Mouse (Mus musculus) granulocyte monocyte progenitor cell, adult 5-6 weeks (primary cell): Measurements from ENCODE around the gene Camkk2. TPM values are rescaled to one million over a fixed set of nuclear protein-coding genes. Genes with fewer than 3 reads are reported as not detected.

Source experiments
- ATAC-seq: replicated peaks from 2 replicates; pipeline ENCODE4 v1.8.0; 2016; ENCODE audit warnings: mild to moderate bottlenecking, moderate TSS enrichment, inconsistent platforms; ENCODE audit not compliant: poor library complexity, severe bottlenecking
- total RNA-seq, 2 experiments: library from RNA; stranded (forward) in 1 of 2; stranded (reverse) in 1 of 2; fragments of 200-712, 200-1000 nt in 1 of 2; fragments of >200 nt in 1 of 2; fragmentation: Nextera tagmentation in 1 of 2; gene quantifications; 2 replicates each; pipeline ENCODE4 v1.2.3; 2014 to 2017

The Camkk2 gene
- total RNA-seq, 2 experiments from 2014 or later = 36.4 to 46.5 TPM

DNA sequence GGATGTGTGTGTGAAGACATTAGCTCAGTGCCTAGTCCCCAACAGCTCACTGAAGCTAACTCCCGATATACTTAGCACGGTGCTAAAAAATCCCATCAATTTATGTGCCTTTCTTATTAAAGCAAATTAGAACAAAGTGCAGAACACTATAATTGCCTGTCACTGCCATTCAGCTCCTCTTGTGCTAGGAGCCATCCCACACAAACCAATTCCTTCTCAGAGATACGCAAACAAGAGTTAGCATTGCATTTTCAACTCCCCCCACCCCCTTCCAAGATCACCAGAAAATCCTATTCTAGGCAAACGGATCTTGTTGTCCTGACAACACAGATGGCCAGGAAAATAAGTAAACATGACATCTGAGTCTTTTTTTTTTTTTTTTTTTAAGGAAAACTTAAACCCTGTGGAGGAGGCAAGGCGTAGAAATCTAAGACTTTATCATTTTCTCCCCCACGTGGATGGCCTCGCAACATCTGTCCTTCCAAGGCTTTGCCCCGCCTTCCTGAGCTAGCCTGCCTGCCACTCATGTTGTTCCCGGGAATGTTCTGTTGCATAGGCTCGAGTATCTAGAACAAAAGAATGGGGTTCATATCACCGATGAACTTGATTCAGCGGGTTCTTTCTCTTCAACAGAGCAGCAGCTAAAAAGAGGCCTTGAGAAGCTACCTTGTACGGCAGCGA lies 4.7 kb upstream of the Camkk2 start:
- ATAC-seq = no peak

- ATAC-seq = no peak
These were observed 2.9 kb upstream of the Camkk2 start for GRCm38 (mm10) chr5:122782066-122782465.

GRCm38 (mm10) chr5:122780791-122781432 lies 1.7 kb upstream of the Camkk2 start:
- no peak for ATAC-seq

- ATAC-seq = no peak
These were observed 680 bp downstream of the Camkk2 start for GRCm38 (mm10) chr5:122778231-122779226.

DNA sequence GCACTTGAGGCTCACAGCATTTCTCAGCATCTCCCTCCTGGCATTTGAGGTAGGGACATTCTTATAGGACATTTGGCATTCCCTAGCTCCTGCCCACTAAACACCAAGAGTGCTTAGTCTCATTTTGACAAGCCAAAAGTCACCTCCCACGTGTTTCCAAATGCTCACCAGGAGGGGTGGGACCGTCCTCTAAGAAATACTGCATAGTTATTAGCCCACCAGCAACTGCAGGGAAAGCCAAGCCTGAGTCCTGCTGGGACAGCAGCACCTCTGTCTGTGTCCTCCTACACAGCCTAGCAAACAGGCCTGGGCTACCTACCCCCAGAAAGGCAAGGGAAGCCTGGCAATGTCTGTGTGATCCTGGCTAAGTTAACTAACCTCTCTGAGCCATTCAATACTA lies 1.9 kb downstream of the Camkk2 start:
- no peak for ATAC-seq

- ATAC-seq = no peak
These were observed 3.4 kb downstream of the Camkk2 start for GRCm38 (mm10) chr5:122775646-122776286.

- ATAC-seq = no peak
These were observed 4.2 kb downstream of the Camkk2 start for GRCm38 (mm10) chr5:122774743-122775611.

DNA sequence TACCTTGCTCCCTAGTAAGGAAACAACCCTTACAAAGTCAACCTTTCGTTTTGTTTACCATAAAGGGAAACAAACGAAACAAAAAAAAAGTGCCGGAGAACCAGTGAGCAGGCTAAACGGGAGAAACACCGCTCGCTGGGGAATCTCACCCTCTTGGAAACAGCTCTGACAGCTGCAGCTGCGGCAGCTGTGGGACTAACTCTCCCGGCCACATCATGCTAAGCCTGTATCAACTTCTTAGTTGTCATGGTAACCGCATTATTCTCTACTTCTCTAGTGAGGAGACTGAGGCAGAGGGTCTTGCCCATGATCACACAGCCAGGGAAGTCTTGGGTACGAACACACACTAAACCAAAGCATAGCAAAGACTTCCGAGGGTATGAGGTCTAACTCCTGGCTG lies 5.5 kb downstream of the Camkk2 start:
- ATAC-seq = no peak

GRCm38 (mm10) chr5:122771428-122771827 lies 7.8 kb downstream of the Camkk2 start:
- no peak for ATAC-seq

DNA sequence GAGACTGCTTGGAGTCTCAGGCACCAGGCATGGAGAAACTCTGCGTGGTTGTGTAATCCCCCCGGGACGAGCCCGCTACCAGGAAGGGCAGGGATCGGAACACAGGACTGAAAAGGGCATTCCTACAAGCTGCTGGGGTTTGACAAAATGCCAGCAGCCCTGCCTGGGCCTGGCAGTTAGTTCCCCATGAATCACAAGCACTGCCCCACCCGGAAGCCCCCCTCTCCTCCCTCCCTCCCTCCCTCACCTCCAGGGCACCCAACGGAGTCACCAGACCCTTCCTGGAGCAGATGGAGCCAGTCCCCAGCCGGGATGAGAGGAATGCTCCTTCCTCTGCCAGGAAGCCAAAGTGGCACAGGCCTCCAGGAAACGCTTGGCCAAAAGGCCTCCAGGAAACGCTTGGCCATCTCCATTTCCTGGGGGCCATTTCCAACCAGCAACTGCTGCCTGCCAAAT lies 8.4 kb downstream of the Camkk2 start:
- ATAC-seq = peak; percentile 62

- ATAC-seq = no peak
These were observed 8.9 kb downstream of the Camkk2 start for GRCm38 (mm10) chr5:122770304-122770703.

DNA sequence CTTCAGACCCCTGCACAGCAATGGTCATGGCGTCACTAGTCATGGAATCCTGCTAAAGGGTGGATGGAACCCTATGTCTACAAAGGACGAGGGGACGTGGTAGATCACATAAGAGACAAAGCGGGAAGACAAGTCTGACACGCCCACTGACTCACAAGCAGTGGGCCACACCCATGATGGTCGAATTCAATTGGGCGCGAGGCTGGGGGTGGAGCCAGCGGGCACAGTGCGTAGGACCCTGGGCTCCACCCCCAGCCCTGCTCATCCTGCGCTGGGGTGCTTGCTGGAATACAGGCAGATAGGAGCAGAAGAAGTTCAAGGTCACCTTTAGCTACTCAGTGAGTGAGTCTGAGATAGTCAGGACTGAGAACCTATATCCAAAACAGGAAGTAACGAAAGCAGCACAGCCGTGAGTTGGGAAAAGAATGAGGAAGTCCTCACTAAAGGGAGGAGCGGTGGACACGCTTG lies 10.1 kb downstream of the Camkk2 start:
- peak; percentile 75 for ATAC-seq

DNA sequence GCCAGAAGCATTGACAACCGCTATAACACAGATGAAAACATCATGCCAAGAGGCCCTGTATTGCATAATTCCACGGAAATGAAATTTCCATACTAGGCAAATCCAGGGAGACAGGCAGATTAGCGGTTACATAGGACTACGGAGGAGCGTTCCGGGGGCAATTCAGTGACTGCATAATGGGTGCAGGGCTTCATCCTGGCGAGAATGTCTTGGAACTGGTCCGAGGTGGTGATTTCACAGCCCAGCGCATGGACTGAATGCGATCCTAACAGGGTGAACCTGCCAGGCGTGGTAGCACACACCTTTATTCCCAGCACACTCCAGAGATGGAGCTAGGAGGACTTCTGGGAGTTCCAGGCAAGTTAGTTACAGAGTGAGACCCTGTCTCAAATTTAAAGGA lies 11.9 kb downstream of the Camkk2 start:
- ATAC-seq = no peak

GRCm38 (mm10) chr5:122764032-122764464 lies 15.2 kb downstream of the Camkk2 start:
- no peak for ATAC-seq

GRCm38 (mm10) chr5:122763271-122764031 lies 15.8 kb downstream of the Camkk2 start:
- ATAC-seq = peak; percentile 28

GRCm38 (mm10) chr5:122756680-122757079 lies 22.5 kb downstream of the Camkk2 start:
- ATAC-seq = no peak

DNA sequence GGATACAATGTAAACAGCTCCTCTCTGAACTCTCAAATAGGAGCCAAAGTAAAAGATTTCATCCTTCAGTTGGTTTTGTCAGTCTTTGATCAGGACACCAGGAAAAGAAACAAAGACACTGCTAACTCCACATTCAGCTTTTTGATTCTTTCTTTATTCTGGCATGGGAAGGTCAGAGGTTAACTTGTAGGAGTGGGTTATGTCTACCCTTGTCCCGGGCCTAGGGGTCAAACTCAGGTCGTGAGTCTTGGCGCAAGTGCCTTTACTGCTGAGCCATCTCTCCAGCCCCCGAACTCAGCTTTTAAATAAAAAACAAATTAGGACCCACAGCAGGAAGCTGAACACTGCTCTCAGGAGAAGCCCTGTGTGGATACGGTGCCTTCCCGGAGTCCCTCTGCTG lies 23.1 kb downstream of the Camkk2 start:
- no peak for ATAC-seq

GRCm38 (mm10) chr5:122755620-122756019 lies 23.6 kb downstream of the Camkk2 start:
- ATAC-seq = no peak
